Mouse (Mus musculus) kidney, postnatal 0 days (tissue): ENCODE measurements around the gene Arhgap10. TPM values are rescaled to one million over a fixed set of nuclear protein-coding genes. Genes with fewer than 3 reads are reported as not detected.

Source experiments
- ATAC-seq: fragments of 200-750 bp; cut with Nextera tagmentation; replicated peaks from 2 replicates; pipeline ENCODE4 v1.8.0; 2017; ENCODE audit warnings: low read depth, moderate number of reproducible peaks, moderate TSS enrichment, moderate library complexity; ENCODE audit not compliant: low FRiP score
- DNase-seq: peaks from one replicate; pipeline ENCODE4 v3.0.0-alpha.2; 2016; ENCODE audit warnings: low spot score
- H3K27ac ChIP-seq: fragments of 300-500 bp; sonication (generic); 2 replicates; pipeline ENCODE4 v1.5.1; 2014; ENCODE audit warnings: mild to moderate bottlenecking
- H3K27me3 ChIP-seq: fragments of 300-500 bp; sonication (generic); 2 replicates; pipeline ENCODE4 v1.6.1; 2014; ENCODE audit warnings: low read length, mixed read lengths; ENCODE audit not compliant: insufficient read depth
- H3K36me3 ChIP-seq: fragments of 300-500 bp; sonication (generic); 2 replicates; pipeline ENCODE4 v1.6.1; 2014; ENCODE audit warnings: low read length, mixed read lengths; ENCODE audit not compliant: insufficient read depth
- H3K4me1 ChIP-seq: fragments of 300-500 bp; sonication (generic); replicated peaks from 2 replicates; pipeline ENCODE4 v1.6.1; 2014; ENCODE audit warnings: antibody characterized with exemption, low read length, mixed read lengths; ENCODE audit not compliant: insufficient read depth
- H3K4me2 ChIP-seq: fragments of 300-500 bp; sonication (generic); 2 replicates; pipeline ENCODE4 v1.6.1; 2014; ENCODE audit warnings: mild to moderate bottlenecking, low read length, moderate library complexity, mixed read lengths
- H3K4me3 ChIP-seq: fragments of 300-500 bp; sonication (generic); replicated peaks from 2 replicates; pipeline ENCODE4 v1.5.1; 2014; ENCODE audit warnings: low read depth, low read length
- H3K9ac ChIP-seq: fragments of 300-500 bp; sonication (generic); 2 replicates; pipeline ENCODE4 v1.6.1; 2014; ENCODE audit warnings: low read depth, low read length
- H3K9me3 ChIP-seq: fragments of 300-500 bp; sonication (generic); replicated peaks from 2 replicates; pipeline ENCODE4 v1.6.1; 2016; ENCODE audit warnings: low read length, inconsistent platforms, mixed read lengths
- CTCF ChIP-seq: IDR thresholded peaks from 2 replicates; pipeline ENCODE4 v1.5.1; 2016; ENCODE audit warnings: antibody characterized with exemption, low read depth, mild to moderate bottlenecking, moderate library complexity
- WGBS: fragments of 180-500 bp; shearing (Covaris S2); extraction: QIAGEN DNeasy Blood & Tissue Kit; methylation state at CpG from one replicate; pipeline ENCODE4 v1.1.7; 2014; 5-methylcytosine and 5-hydroxymethylcytosine counted together
- polyA plus RNA-seq: library from polyadenylated mRNA; unstranded; fragments of >200 nt; fragmentation: Nextera tagmentation; extraction: Ambion mirVana; gene quantifications from 2 replicates; pipeline ENCODE4 v1.2.1, GENCODE M21; 2015

The Arhgap10 gene
- polyA plus RNA-seq, 1 experiment from 2014 or later, result 26.6 TPM

GRCm38 (mm10) chr8:77410394-77410793 is 107.4 kb downstream of the Arhgap10 start:
- H3K27me3 ChIP-seq, result no peaks in the 10 kb centered on the region
- no peak overlapping the region for H3K4me3 ChIP-seq
- no peak overlapping the region for H3K27ac ChIP-seq
- DNase-seq, result no peak
- no peak for TF ChIP-seq CTCF
- H3K4me2 ChIP-seq, result no peak overlapping the region
- peaks cover 22% of the 10 kb centered on the region; the same call in 1 of the 2 replicates for H3K36me3 ChIP-seq
- 73% methylated on average over 9 of the region's 9 CpGs for WGBS
- H3K4me1 ChIP-seq, result no peaks in the 10 kb centered on the region
- no peak overlapping the region for H3K9ac ChIP-seq
- no peak for ATAC-seq
- no peaks in the 10 kb centered on the region for H3K9me3 ChIP-seq

GRCm38 (mm10) chr8:77408527-77409215 is 109.1 kb downstream of the Arhgap10 start:
- DNase-seq (no peak), ATAC-seq (no peak)
- H3K27ac ChIP-seq, result no peak overlapping the region
- 92% methylated on average over 19 of the region's 19 CpGs for WGBS
- H3K9ac ChIP-seq, result no peak overlapping the region
- H3K27me3 ChIP-seq, result no peaks in the 10 kb centered on the region
- H3K9me3 ChIP-seq, result no peaks in the 10 kb centered on the region
- no peak for TF ChIP-seq CTCF
- H3K36me3 ChIP-seq, result peaks cover 27% of the 10 kb centered on the region; the same call in 1 of the 2 replicates
- no peak overlapping the region for H3K4me3 ChIP-seq
- no peak overlapping the region for H3K4me2 ChIP-seq
- no peaks in the 10 kb centered on the region for H3K4me1 ChIP-seq

- ATAC-seq (no peak), DNase-seq (no peak)
- Histone ChIP-seq H3K9ac (no peak overlapping the region), H3K27me3 (no peaks in the 10 kb centered on the region), H3K9me3 (no peaks in the 10 kb centered on the region), H3K27ac (no peak overlapping the region), H3K4me1 (no peaks in the 10 kb centered on the region), H3K36me3 (0 out of 2 replicates have a peak, but pooled peaks cover 22% of the 10 kb centered on the region), H3K4me2 (no peak overlapping the region), H3K4me3 (no peak overlapping the region)
- TF ChIP-seq CTCF, result peak; percentile 21; the same call in 1 of the 2 replicates
- 91% methylated on average over 13 of the region's 13 CpGs for WGBS
These were observed 110.9 kb downstream of the Arhgap10 start for GRCm38 (mm10) chr8:77406846-77407245.

GRCm38 (mm10) chr8:77406444-77406843 is 111.3 kb downstream of the Arhgap10 start:
- ATAC-seq (no peak), DNase-seq (no peak)
- H3K4me2 ChIP-seq, result no peak overlapping the region
- no peaks in the 10 kb centered on the region for H3K9me3 ChIP-seq
- H3K4me3 ChIP-seq, result no peak overlapping the region
- H3K36me3 ChIP-seq, result 0 out of 2 replicates have a peak, but pooled peaks cover 22% of the 10 kb centered on the region
- TF ChIP-seq CTCF, result no peak
- H3K9ac ChIP-seq, result no peak overlapping the region
- 94% methylated on average over 5 of the region's 5 CpGs for WGBS
- no peaks in the 10 kb centered on the region for H3K4me1 ChIP-seq
- H3K27ac ChIP-seq, result no peak overlapping the region
- no peaks in the 10 kb centered on the region for H3K27me3 ChIP-seq

- Histone ChIP-seq H3K4me2 (no peak overlapping the region), H3K36me3 (peaks cover 23% of the 10 kb centered on the region; the same call in 1 of the 2 replicates), H3K4me3 (no peak overlapping the region), H3K4me1 (no peaks in the 10 kb centered on the region), H3K27me3 (no peaks in the 10 kb centered on the region), H3K27ac (no peak overlapping the region), H3K9ac (no peak overlapping the region), H3K9me3 (no peaks in the 10 kb centered on the region)
- TF ChIP-seq CTCF, result no peak
- ATAC-seq (no peak), DNase-seq (no peak)
- 74% methylated on average over 6 of the region's 6 CpGs for WGBS
These were observed 113.7 kb downstream of the Arhgap10 start for GRCm38 (mm10) chr8:77404017-77404416.

- H3K4me2 ChIP-seq, result no peak overlapping the region
- 0 out of 2 replicates have a peak, but pooled peaks cover 3% of the 10 kb centered on the region for H3K9me3 ChIP-seq
- H3K27me3 ChIP-seq, result no peaks in the 10 kb centered on the region
- ATAC-seq (no peak), DNase-seq (no peak)
- H3K4me3 ChIP-seq, result no peak overlapping the region
- H3K4me1 ChIP-seq, result no peaks in the 10 kb centered on the region
- no peak for TF ChIP-seq CTCF
- WGBS, result 93% methylated on average over 3 of the region's 3 CpGs
- no peak overlapping the region for H3K9ac ChIP-seq
- no peak overlapping the region for H3K27ac ChIP-seq
- peaks cover 31% of the 10 kb centered on the region for H3K36me3 ChIP-seq
These were observed 115.8 kb downstream of the Arhgap10 start for GRCm38 (mm10) chr8:77401934-77402333.
